Mouse (Mus musculus) MEL-GATA-1-ER (cell line): Measurements from ENCODE around the gene Nrarp.

Experiments used
- DNase-seq: peaks from one replicate; pipeline ENCODE4 v3.0.0-alpha.2; 2012; ENCODE audit warnings: low read depth; ENCODE audit errors: extremely low read depth

Gene Nrarp

GRCm38 (mm10) chr2:25227406-25227805 lies 46.8 kb downstream of the Nrarp start:
- no peak for DNase-seq

- DNase-seq: peak; percentile 84
Measured at GRCm38 (mm10) chr2:25228431-25228889, 47.9 kb downstream of the Nrarp start.

GRCm38 (mm10) chr2:25228995-25229530 lies 48.5 kb downstream of the Nrarp start:
- no peak for DNase-seq

GRCm38 (mm10) chr2:25229582-25229981 lies 49.0 kb downstream of the Nrarp start:
- DNase-seq: no peak

GRCm38 (mm10) chr2:25230581-25230980 lies 50.0 kb downstream of the Nrarp start:
- DNase-seq: no peak

- no peak for DNase-seq
Measured at GRCm38 (mm10) chr2:25231038-25231437, 50.5 kb downstream of the Nrarp start.
